Mouse (Mus musculus) neural tube, embryonic 12.5 days (tissue): Measurements from ENCODE around the gene Pnpla2. TPM values are rescaled to one million over a fixed set of nuclear protein-coding genes. Genes with fewer than 3 reads are reported as not detected.
"Not testable (repeated sequence)": the region's sequence is repeated elsewhere in the genome, so short reads cannot be mapped to it uniquely, and the experiment has no call there.

Experiments
- ATAC-seq: fragments of 200-750 bp; cut with Nextera tagmentation; 2 replicates; pipeline ENCODE4 v1.8.0; 2017; ENCODE audit warnings: low read depth, mild to moderate bottlenecking, moderate TSS enrichment, moderate library complexity; ENCODE audit not compliant: low FRiP score
- H3K27ac ChIP-seq: fragments of 300-500 bp; sonication (generic); 2 replicates; pipeline ENCODE4 v1.5.1; 2016
- H3K27me3 ChIP-seq: fragments of 300-500 bp; sonication (generic); replicated peaks from 2 replicates; pipeline ENCODE4 v1.6.1; 2016; ENCODE audit warnings: mild to moderate bottlenecking
- H3K36me3 ChIP-seq: fragments of 300-500 bp; sonication (generic); 2 replicates; pipeline ENCODE4 v1.6.1; 2016; ENCODE audit warnings: mild to moderate bottlenecking
- H3K4me1 ChIP-seq: fragments of 300-500 bp; sonication (generic); 2 replicates; pipeline ENCODE4 v1.6.1; 2016
- H3K4me2 ChIP-seq: fragments of 300-500 bp; sonication (generic); replicated peaks from 2 replicates; pipeline ENCODE4 v1.6.1; 2016; ENCODE audit warnings: mild to moderate bottlenecking
- H3K4me3 ChIP-seq: fragments of 300-500 bp; sonication (generic); 2 replicates; pipeline ENCODE4 v1.5.1; 2016
- H3K9ac ChIP-seq: fragments of 300-500 bp; sonication (generic); 2 replicates; pipeline ENCODE4 v1.6.1; 2016; ENCODE audit warnings: mild to moderate bottlenecking
- H3K9me3 ChIP-seq: fragments of 300-500 bp; sonication (generic); 2 replicates; pipeline ENCODE4 v1.6.1; 2016; ENCODE audit warnings: mild to moderate bottlenecking
- WGBS: fragments of 180-500 bp; shearing (Covaris S2); methylation state at CpG from one replicate; pipeline ENCODE4 v1.1.7; 2016; 5-methylcytosine and 5-hydroxymethylcytosine counted together
- polyA plus RNA-seq: library from polyadenylated mRNA; unstranded; fragments of >200 nt; fragmentation: Nextera tagmentation; extraction: Ambion mirVana; gene quantifications from 2 replicates; pipeline ENCODE4 v1.2.1, GENCODE M21; 2016

The Pnpla2 gene
- polyA plus RNA-seq, result 15.8 and 16.5 TPM in 2 replicates

- Histone ChIP-seq H3K9me3 (no peaks in the 10 kb centered on the region), H3K4me1 (peaks cover 17% of the 10 kb centered on the region), H3K4me3 (peak within 1 kb of the TSS; percentile 60), H3K27ac (no peak within 1 kb of the TSS), H3K4me2 (peak within 1 kb of the TSS; percentile 97), H3K36me3 (peaks cover 35% of the 10 kb centered on the region), H3K27me3 (peaks cover 9% of the 10 kb centered on the region), H3K9ac (peak within 1 kb of the TSS; percentile 73)
- ATAC-seq, result peak; percentile 78
- under 1% methylated on average over 45 of the region's 45 CpGs for WGBS
These were observed at the start of gene Pnpla2 for GRCm38 (mm10) chr7:141454967-141455551. Pnpla2 (plus strand) TSS chr7:141455198.

GRCm38 (mm10) chr7:141405466-141405865 lies 49.5 kb upstream of the Pnpla2 start:
- no peaks in the 10 kb centered on the region for H3K9me3 ChIP-seq
- H3K9ac ChIP-seq, result no peak overlapping the region
- H3K4me1 ChIP-seq, result no peaks in the 10 kb centered on the region
- WGBS, result 87% methylated on average over 4 of the region's 4 CpGs
- peaks cover 54% of the 10 kb centered on the region for H3K36me3 ChIP-seq
- H3K27ac ChIP-seq, result no peak overlapping the region
- no peak for ATAC-seq
- no peaks in the 10 kb centered on the region for H3K27me3 ChIP-seq
- no peak overlapping the region for H3K4me3 ChIP-seq
- no peak overlapping the region for H3K4me2 ChIP-seq

GRCm38 (mm10) chr7:141407670-141408069 lies 47.3 kb upstream of the Pnpla2 start:
- not testable (repeated sequence) for H3K4me3 ChIP-seq, H3K4me1 ChIP-seq, H3K9ac ChIP-seq, H3K9me3 ChIP-seq, H3K4me2 ChIP-seq, ATAC-seq, H3K27ac ChIP-seq, H3K27me3 ChIP-seq
- H3K36me3 ChIP-seq, result peaks cover 40% of the 10 kb centered on the region
- WGBS, result 91% methylated on average over 7 of the region's 7 CpGs

- Histone ChIP-seq H3K4me3 (no peak overlapping the region), H3K36me3 (peaks cover 30% of the 10 kb centered on the region), H3K9me3 (no peaks in the 10 kb centered on the region), H3K9ac (no peak overlapping the region), H3K4me1 (peaks cover 7% of the 10 kb centered on the region), H3K4me2 (no peak overlapping the region), H3K27me3 (no peaks in the 10 kb centered on the region), H3K27ac (no peak overlapping the region)
- 16% methylated on average over 11 of the region's 11 CpGs for WGBS
- ATAC-seq, result peak; percentile 41; the same call in 1 of the 2 replicates
These were observed 46.2 kb upstream of the Pnpla2 start for GRCm38 (mm10) chr7:141408833-141409232.

GRCm38 (mm10) chr7:141410631-141411030 lies 44.4 kb upstream of the Pnpla2 start:
- no peak overlapping the region for H3K4me2 ChIP-seq
- H3K27me3 ChIP-seq, result no peaks in the 10 kb centered on the region
- no peak for ATAC-seq
- WGBS, result 91% methylated on average over 8 of the region's 8 CpGs
- no peaks in the 10 kb centered on the region for H3K9me3 ChIP-seq
- H3K4me3 ChIP-seq, result no peak overlapping the region
- peaks cover 13% of the 10 kb centered on the region for H3K4me1 ChIP-seq
- H3K9ac ChIP-seq, result no peak overlapping the region
- no peak overlapping the region for H3K27ac ChIP-seq
- peaks cover 30% of the 10 kb centered on the region for H3K36me3 ChIP-seq

- Histone ChIP-seq H3K4me2 (no peak overlapping the region; the same call in 1 of the 2 replicates), H3K27me3 (no peaks in the 10 kb centered on the region), H3K27ac (no peak overlapping the region), H3K9ac (peak overlapping the region; percentile 22), H3K4me3 (no peak overlapping the region), H3K36me3 (peaks cover 30% of the 10 kb centered on the region), H3K9me3 (no peaks in the 10 kb centered on the region), H3K4me1 (peaks cover 13% of the 10 kb centered on the region)
- 90% methylated on average over 1 of the region's 1 CpGs for whole genome bisulfite sequencing
- no peak for ATAC-seq
These were observed 43.3 kb upstream of the Pnpla2 start for GRCm38 (mm10) chr7:141411667-141412066.

- Histone ChIP-seq H3K4me3 (peak overlapping the region; percentile 65), H3K4me1 (peaks cover 13% of the 10 kb centered on the region), H3K36me3 (peaks cover 27% of the 10 kb centered on the region), H3K27me3 (no peaks in the 10 kb centered on the region), H3K9me3 (no peaks in the 10 kb centered on the region), H3K27ac (peak overlapping the region; percentile 75), H3K4me2 (peak overlapping the region; percentile 86), H3K9ac (peak overlapping the region; percentile 84)
- ATAC-seq, result peak; percentile 29
- 4% methylated on average over 16 of the region's 16 CpGs for WGBS
These were observed 41.7 kb upstream of the Pnpla2 start for GRCm38 (mm10) chr7:141413331-141413730.

- under 1% methylated on average over 56 of the region's 56 CpGs for WGBS
- Histone ChIP-seq H3K4me1 (peaks cover 13% of the 10 kb centered on the region), H3K9ac (peak within 1 kb of the TSS; percentile 84), H3K27me3 (no peaks in the 10 kb centered on the region), H3K4me2 (peak within 1 kb of the TSS; percentile 86), H3K4me3 (peak within 1 kb of the TSS; percentile 65), H3K27ac (peak within 1 kb of the TSS; percentile 75), H3K9me3 (no peaks in the 10 kb centered on the region), H3K36me3 (peaks cover 21% of the 10 kb centered on the region)
- peak; percentile 88 for ATAC-seq
These were observed 41.0 kb upstream of the Pnpla2 start, which contains the start of gene Gatd1 for GRCm38 (mm10) chr7:141413809-141414584. Gatd1 (minus strand) TSS chr7:141414136.

- Histone ChIP-seq H3K36me3 (no peaks in the 10 kb centered on the region), H3K4me1 (peaks cover 13% of the 10 kb centered on the region), H3K4me3 (no peak overlapping the region), H3K9ac (no peak overlapping the region), H3K27ac (no peak overlapping the region), H3K4me2 (no peak overlapping the region), H3K27me3 (no peaks in the 10 kb centered on the region), H3K9me3 (no peaks in the 10 kb centered on the region)
- no peak for ATAC-seq
- 81% methylated on average over 6 of the region's 6 CpGs for WGBS
These were observed 38.7 kb upstream of the Pnpla2 start for GRCm38 (mm10) chr7:141416144-141416841.

GRCm38 (mm10) chr7:141417731-141418681 lies 37.0 kb upstream of the Pnpla2 start:
- peaks cover 10% of the 10 kb centered on the region for H3K4me1 ChIP-seq
- no peak for ATAC-seq
- H3K4me2 ChIP-seq, result no peak overlapping the region
- no peak overlapping the region for H3K27ac ChIP-seq
- H3K9me3 ChIP-seq, result no peaks in the 10 kb centered on the region
- H3K9ac ChIP-seq, result no peak overlapping the region
- no peaks in the 10 kb centered on the region for H3K27me3 ChIP-seq
- H3K4me3 ChIP-seq, result no peak overlapping the region
- no peaks in the 10 kb centered on the region for H3K36me3 ChIP-seq
- WGBS, result 71% methylated on average over 8 of the region's 8 CpGs

GRCm38 (mm10) chr7:141418970-141419369 lies 36.0 kb upstream of the Pnpla2 start:
- H3K4me1 ChIP-seq, result 0 out of 2 replicates have a peak, but pooled peaks cover 5% of the 10 kb centered on the region
- WGBS, result 64% methylated on average over 7 of the region's 7 CpGs
- H3K27me3 ChIP-seq, result no peaks in the 10 kb centered on the region
- H3K9ac ChIP-seq, result no peak overlapping the region
- no peaks in the 10 kb centered on the region for H3K9me3 ChIP-seq
- no peak overlapping the region for H3K4me3 ChIP-seq
- H3K27ac ChIP-seq, result no peak overlapping the region
- ATAC-seq, result no peak
- H3K36me3 ChIP-seq, result no peaks in the 10 kb centered on the region
- no peak overlapping the region for H3K4me2 ChIP-seq
